Mouse (Mus musculus) Patski (cell line): ENCODE measurements around the gene Gm20431. TPM values are rescaled to one million over a fixed set of nuclear protein-coding genes. Genes with fewer than 3 reads are reported as not detected.

Experiments
- ATAC-seq: fragments of 100-300 bp; one replicate; pipeline ENCODE4 v1.8.0; 2021
- CTCF ChIA-PET: fragments of 350-600 bp; sonication (Branson Sonifier 250); formaldehyde crosslinking; loops from one replicate; lab custom pipeline; 2022; ENCODE audit warnings: inconsistent platforms; lab: Charles Lee
- POLR2A ChIA-PET: fragments of 350-600 bp; sonication (Branson Sonifier 250); formaldehyde crosslinking; loops from one replicate; lab custom pipeline; 2022; ENCODE audit warnings: antibody characterized with exemption, inconsistent platforms; lab: Charles Lee
- DNase-seq: peaks from one replicate; pipeline ENCODE4 v3.0.0-alpha.2; 2011; ENCODE audit warnings: low read depth, low spot score
- H3K27me3 ChIP-seq: fragments of 371-371 bp; one replicate; pipeline ENCODE4 v1.5.1; 2021
- CTCF ChIP-seq: fragments of 100-300 bp; IDR thresholded peaks from one replicate; pipeline ENCODE4 v1.5.1; 2021
- in situ Hi-C: fragments of 300-500 bp; cut with MboI; formaldehyde crosslinking; loops from 3 replicates; pipeline ENCODE4 v1.11.1; 2018; ENCODE audit warnings: low pct_unique_long_range_greater_than_20kb, mixed read lengths
- polyA plus RNA-seq: library from polyadenylated mRNA; unstranded; gene quantifications from one replicate; pipeline ENCODE4 v1.2.3, GENCODE M21; 2021

The Gm20431 gene
- polyA plus RNA-seq, 1 experiment from 2014 or later = 0.95 TPM

DNA sequence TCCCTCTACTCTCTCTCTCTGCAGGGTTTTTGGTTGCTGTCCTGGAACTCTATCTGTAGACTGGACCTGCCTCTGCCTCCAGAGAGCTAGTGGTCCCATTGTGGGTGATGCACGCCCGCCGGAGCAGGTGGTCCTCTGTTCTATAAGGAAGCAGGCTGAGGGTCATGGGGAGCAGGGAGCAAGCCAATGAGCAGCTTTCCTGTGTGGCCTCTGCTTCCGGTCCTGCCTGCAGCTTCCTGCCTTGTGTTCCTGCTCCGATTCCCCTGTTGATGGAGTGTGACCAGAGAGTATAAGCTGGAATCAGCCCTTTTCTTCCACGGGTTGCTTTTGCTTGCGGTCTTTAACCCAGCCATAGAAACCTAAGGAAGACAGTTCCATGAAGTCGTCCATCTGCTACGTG lies 93.2 kb downstream of the Gm20431 start:
- TF ChIP-seq CTCF = no peak
- ChIA-PET CTCF (no interaction called here), POLR2A (no interaction called here)
- no peak for ATAC-seq
- H3K27me3 ChIP-seq = no peaks in the 10 kb centered on the region
- in situ Hi-C loops = no loop called here
- DNase-seq = no peak

DNA sequence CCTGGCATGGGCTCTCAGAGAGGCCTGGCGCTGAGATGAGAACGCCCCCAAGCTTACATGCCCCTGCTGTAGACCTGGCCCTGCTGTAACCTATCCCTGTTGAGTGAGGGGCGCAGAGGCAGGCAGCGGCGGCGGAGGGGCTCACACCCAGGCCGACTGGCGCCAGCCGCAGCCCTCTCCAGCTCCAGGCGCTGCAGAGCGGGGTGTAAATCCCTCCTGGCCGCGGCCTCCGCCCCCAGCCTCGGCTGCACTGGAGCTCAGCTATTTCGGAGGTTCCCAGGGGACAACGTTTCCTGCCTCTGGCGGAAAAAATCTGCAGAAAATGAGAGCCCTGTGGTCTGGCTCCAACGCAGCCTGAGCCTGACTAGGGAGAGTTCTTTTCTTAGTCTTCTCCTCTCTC lies 95.6 kb downstream of the Gm20431 start:
- CTCF ChIA-PET = no interaction called here
- ATAC-seq = no peak

DNA sequence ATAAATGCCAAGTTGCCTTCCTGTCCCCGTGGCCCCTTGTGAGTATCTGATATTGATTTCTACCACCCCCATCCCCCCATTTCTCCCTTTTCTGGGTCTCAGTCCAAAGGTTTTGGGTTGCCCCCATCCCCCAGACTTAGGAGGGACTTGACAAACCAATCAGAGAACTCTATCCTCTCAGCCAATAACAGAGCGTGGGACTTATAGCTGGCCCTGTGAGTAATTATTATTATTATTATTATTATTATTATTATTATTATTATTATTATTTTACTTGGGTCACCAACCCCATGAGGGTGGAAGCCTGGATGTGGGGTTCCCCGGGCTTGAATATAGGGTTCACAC lies 96.0 kb downstream of the Gm20431 start:
- POLR2A ChIA-PET = no interaction called here
- CTCF ChIA-PET = no interaction called here
- TF ChIP-seq CTCF = no peak
- H3K27me3 ChIP-seq = no peaks in the 10 kb centered on the region
- no peak for ATAC-seq
- no peak for DNase-seq
- in situ Hi-C loops = no loop called here

More for the DNA sequence above, 95.6 kb downstream of the Gm20431 start:
- no peak for TF ChIP-seq CTCF
- POLR2A ChIA-PET = no interaction called here
- DNase-seq = no peak
- in situ Hi-C loops = no loop called here
- H3K27me3 ChIP-seq = no peaks in the 10 kb centered on the region

DNA sequence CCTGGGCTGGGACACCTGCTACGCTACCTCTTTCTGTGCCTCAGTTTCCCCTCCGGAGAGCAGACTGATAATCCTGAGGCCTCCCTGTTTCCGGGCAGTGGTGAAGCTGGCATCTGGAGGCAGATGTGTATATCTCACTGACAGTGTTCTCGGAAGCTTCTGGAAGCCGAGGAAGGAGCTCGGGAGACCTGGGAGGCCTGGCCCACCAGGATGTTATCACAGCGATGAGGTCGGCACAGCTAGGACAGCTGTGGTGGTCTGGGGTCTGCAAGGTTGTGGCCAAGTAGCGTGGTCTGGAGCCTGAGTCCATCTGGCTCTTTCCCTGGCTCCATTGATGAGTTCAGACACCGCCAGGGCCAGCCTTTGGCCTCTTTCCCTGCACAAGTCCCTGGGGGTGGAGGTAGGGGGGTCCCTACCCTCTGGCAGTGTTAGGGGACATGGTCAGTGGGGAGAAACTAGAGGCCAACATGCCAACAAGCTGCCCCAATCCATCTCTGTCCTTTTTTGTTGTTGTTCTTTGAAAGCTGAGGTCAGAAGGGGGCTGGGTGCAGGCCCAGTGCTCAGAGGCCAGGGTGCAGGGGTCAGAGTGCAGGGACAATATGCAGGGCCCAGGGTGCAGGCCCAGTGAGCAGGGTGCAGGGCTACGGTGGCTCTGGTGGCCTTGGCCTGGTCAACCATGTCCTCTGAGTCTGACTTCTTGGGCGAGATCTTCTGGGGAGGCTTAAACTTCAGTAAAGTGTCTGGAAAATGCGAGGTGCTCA lies 96.6 kb downstream of the Gm20431 start:
- in situ Hi-C loops = no loop called here
- POLR2A ChIA-PET = no interaction called here
- H3K27me3 ChIP-seq = no peaks in the 10 kb centered on the region
- CTCF ChIA-PET = no interaction called here
- DNase-seq (no peak), ATAC-seq (no peak)
- TF ChIP-seq CTCF = no peak

DNA sequence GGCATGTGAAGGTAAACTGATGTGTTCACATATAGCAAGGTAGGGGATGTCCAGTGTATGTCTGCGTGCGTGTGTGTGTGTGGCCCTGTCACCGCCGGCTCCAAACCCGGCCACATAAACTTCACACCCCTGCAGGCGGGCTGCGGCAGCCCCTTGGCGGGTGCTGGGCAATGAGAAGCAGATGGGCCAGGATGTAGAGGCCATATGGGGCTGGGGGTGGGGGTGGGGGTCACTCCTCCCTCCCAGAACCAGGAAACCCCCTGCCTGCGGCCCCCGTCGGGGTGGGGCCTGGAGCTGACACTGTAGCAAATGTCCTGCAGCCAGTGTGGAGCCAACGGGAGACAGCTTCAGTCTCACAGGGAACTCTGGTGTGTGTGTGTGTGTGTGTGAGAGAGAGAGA lies 97.6 kb downstream of the Gm20431 start:
- no peak for DNase-seq
- TF ChIP-seq CTCF = no peak
- in situ Hi-C loops = no loop called here
- ChIA-PET POLR2A (no interaction called here), CTCF (no interaction called here)
- no peaks in the 10 kb centered on the region for H3K27me3 ChIP-seq
- ATAC-seq = no peak

DNA sequence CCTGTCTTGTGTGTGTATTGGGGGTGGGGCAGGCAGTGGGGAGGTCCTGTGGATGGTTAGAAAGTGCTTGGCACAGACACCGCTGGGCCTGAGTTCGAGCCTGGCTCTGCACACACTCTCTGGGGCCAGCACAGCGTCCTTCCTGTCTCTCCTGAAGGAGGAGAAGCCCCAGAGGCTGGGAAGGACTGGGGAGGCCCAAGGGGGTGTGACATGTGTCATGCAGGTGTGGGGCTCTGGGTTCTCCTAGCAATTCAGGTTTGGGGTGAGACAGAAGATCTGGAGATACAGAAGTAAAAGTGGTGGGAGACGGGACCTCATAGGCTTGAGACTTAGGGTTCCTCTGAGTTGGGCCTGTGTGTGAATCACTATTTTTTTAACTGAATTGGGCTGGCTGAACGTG lies 98.3 kb downstream of the Gm20431 start:
- ATAC-seq (no peak), DNase-seq (no peak)
- no peak for TF ChIP-seq CTCF
- POLR2A ChIA-PET = no interaction called here
- CTCF ChIA-PET = no interaction called here
- in situ Hi-C loops = no loop called here
- no peaks in the 10 kb centered on the region for H3K27me3 ChIP-seq

DNA sequence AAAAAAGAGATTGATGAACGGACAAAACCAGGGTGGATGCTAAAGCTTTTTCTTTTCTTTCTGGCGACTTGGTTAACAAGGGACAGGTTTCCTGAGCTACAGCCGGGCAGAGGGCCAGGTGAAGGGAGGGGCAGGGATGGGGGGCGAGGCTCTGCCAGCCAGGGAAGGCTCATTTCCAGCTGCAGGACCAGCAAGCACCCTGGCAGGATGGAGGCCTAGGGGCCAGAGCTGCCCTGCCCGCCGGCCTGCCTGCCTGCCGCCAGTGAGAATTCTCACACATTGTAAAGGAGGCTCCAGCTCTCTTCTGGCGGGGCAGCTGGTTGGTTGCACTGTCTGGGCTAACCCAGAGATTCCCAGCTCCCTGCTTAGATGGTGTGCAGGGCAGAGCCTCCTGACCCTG lies 99.2 kb downstream of the Gm20431 start:
- TF ChIP-seq CTCF = no peak
- DNase-seq (no peak), ATAC-seq (no peak)
- ChIA-PET CTCF (interaction anchor here (1.0 kb wide), 1 partner anchor 59 kb away, joined by 3 read pairs; no protein-coding TSS in a partner anchor), POLR2A (no interaction called here)
- in situ Hi-C loops = no loop called here
- no peaks in the 10 kb centered on the region for H3K27me3 ChIP-seq

DNA sequence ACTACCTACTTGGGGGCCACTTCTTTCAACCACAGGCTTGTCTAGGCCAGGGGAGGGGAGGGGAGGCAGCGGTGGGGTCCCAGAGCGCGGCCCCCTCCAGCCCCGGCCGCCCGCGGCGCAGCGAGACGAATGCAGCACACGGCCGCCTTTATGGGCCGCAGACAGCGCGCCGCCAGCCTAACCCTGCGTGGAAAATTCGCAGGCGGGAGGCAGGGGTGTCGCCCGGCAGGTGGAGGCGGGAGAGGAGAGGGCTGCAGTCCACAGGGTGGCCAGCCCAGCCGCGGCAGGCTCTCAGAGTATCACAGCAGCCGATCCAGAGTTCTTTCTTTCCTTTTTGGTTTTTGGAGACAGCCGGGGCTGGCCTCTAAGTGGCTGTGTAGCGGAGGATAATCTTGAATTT lies 101.9 kb downstream of the Gm20431 start:
- no peak for ATAC-seq
- ChIA-PET POLR2A (no interaction called here), CTCF (interaction anchor here (1.2 kb wide), 1 partner anchor 15 kb away, joined by 3 read pairs; no protein-coding TSS in a partner anchor)
- H3K27me3 ChIP-seq = no peaks in the 10 kb centered on the region
- DNase-seq = no peak
- in situ Hi-C loops = no loop called here
- no peak for TF ChIP-seq CTCF

Other genes with a start within 250 kb of the Gm20431 start
- 23.6 TPM for gene Slc9a8, start 239.8 kb downstream of the Gm20431 start, polyA plus RNA-seq
- gene Rnf114, start 168.9 kb downstream of the Gm20431 start, polyA plus RNA-seq = 69.4 TPM
- 23.7 TPM for gene Spata2, start 168.6 kb downstream of the Gm20431 start, polyA plus RNA-seq
- 0.10 TPM for gene Snai1, start 123.3 kb downstream of the Gm20431 start, polyA plus RNA-seq
- 180 TPM for gene Ube2v1, start 29.4 kb downstream of the Gm20431 start, polyA plus RNA-seq
- gene Cebpb, start 27.4 kb upstream of the Gm20431 start, polyA plus RNA-seq = 129 TPM
- gene Tmem189, start 28.3 kb upstream of the Gm20431 start, polyA plus RNA-seq = 36.1 TPM